12 mouse cellular contexts compared by ENCODE assay signal in genomic region chr12:79683350-79683749, GRCm38 (mm10).
DNase-seq lines count a peak whose midpoint lies in the region; ATAC-seq and TF ChIP-seq lines count a peak whose summit lies in the region.
"Had no signal": no experiment of that assay in that cellular context is flagged by ENCODE, and none has a peak within 500 bp of the region (broad histone marks: within the 10 kb centered on the region; RNA-seq: fewer than 3 reads in every experiment).

No protein-coding gene starts in this region.

- H3K4me2 ChIP-seq in hindbrain, embryonic 16.5 days (ENCODE audit: low read length) = no peak overlapping the region

- H3K9me3 ChIP-seq in hindbrain, embryonic 10.5 days = no peaks in the 10 kb centered on the region
- no peaks in the 10 kb centered on the region for H3K9me3 ChIP-seq in hindbrain, embryonic 16.5 days (ENCODE audit: control insufficient read depth, low read length)
- no peaks in the 10 kb centered on the region for H3K9me3 ChIP-seq in limb, embryonic 10.5 days (replicated peaks)

- H3K27ac ChIP-seq in hindbrain, embryonic 10.5 days = no peak overlapping the region
- no peak overlapping the region for H3K27ac ChIP-seq in hindbrain, embryonic 16.5 days (ENCODE audit: low read depth, low read length)
- H3K27ac ChIP-seq in testis, adult 2 months (ENCODE audit: control insufficient read depth, insufficient read depth, low read depth, low read length) = 0 out of 2 replicates have a peak overlapping the region, but pooled peaks have one; percentile 21
- peak overlapping the region; percentile 71 for H3K27ac ChIP-seq in limb, embryonic 10.5 days

- no peak overlapping the region for H3K4me3 ChIP-seq in hindbrain, embryonic 10.5 days
- no peak overlapping the region for H3K4me3 ChIP-seq in hindbrain, embryonic 16.5 days (ENCODE audit: low read length)
- H3K4me3 ChIP-seq in testis, adult 2 months (ENCODE audit: control insufficient read depth, low read depth, low read length) = no peak overlapping the region
- H3K4me3 ChIP-seq in limb, embryonic 10.5 days = no peak overlapping the region

- TF ChIP-seq POLR2A in testis, adult 2 months (IDR thresholded peaks at IDR 0.05; ENCODE audit: control insufficient read depth, low read depth, low read length) = no peak

- DNase-seq in hindbrain, embryonic 10.5 days (ENCODE audit: low spot score) = peak; percentile 50
- DNase-seq in testis, postnatal 14 days (ENCODE audit: low spot score) = no peak
- DNase-seq in limb, embryonic 10.5 days (ENCODE audit: low spot score) = peak; percentile 62
- DNase-seq in spleen, adult 18-20 months = no peak
- DNase-seq in left cerebral cortex, adult 18-20 months (ENCODE audit: low spot score in 2 of 2) = no peak
- no peak for DNase-seq in T-cell, adult 2 months (ENCODE audit: low spot score)
- DNase-seq: cerebellum, postnatal 25 days; kidney, postnatal 25 days had no signal

- no peak overlapping the region for H3K9ac ChIP-seq in hindbrain, embryonic 16.5 days (ENCODE audit: low read depth, low read length)

- WGBS in hindbrain, embryonic 10.5 days = 49% methylated on average over 3 of the region's 3 CpGs
- 64% methylated on average over 3 of the region's 3 CpGs for WGBS in hindbrain, embryonic 16.5 days
- WGBS in limb, embryonic 10.5 days = 6% methylated on average over 3 of the region's 3 CpGs

- no peaks in the 10 kb centered on the region for H3K36me3 ChIP-seq in hindbrain, embryonic 10.5 days
- no peaks in the 10 kb centered on the region for H3K36me3 ChIP-seq in hindbrain, embryonic 16.5 days (ENCODE audit: control insufficient read depth, insufficient read depth, low read length)
- H3K36me3 ChIP-seq in testis, adult 2 months (ENCODE audit: control insufficient read depth, insufficient read depth, low read length) = no peaks in the 10 kb centered on the region
- H3K36me3 ChIP-seq in limb, embryonic 10.5 days = no peaks in the 10 kb centered on the region

- H3K27me3 ChIP-seq in hindbrain, embryonic 10.5 days (ENCODE audit: insufficient read depth, poor library complexity, severe bottlenecking) = no peaks in the 10 kb centered on the region
- H3K27me3 ChIP-seq in hindbrain, embryonic 16.5 days (replicated peaks; ENCODE audit: control insufficient read depth, insufficient read depth, low read length) = no peaks in the 10 kb centered on the region
- no peaks in the 10 kb centered on the region for H3K27me3 ChIP-seq in testis, adult 2 months (ENCODE audit: control insufficient read depth, insufficient read depth, low read length)
- no peaks in the 10 kb centered on the region for H3K27me3 ChIP-seq in limb, embryonic 10.5 days (ENCODE audit: low read depth, poor library complexity, severe bottlenecking)

- no peak for ATAC-seq in hindbrain, embryonic 16.5 days
- ATAC-seq: forebrain, embryonic 16.5 days; midbrain, embryonic 16.5 days had no signal

- H3K4me1 ChIP-seq in hindbrain, embryonic 10.5 days (replicated peaks) = peaks cover 63% of the 10 kb centered on the region
- no peaks in the 10 kb centered on the region for H3K4me1 ChIP-seq in hindbrain, embryonic 16.5 days (ENCODE audit: control insufficient read depth, insufficient read depth, low read depth, low read length)
- H3K4me1 ChIP-seq in testis, adult 2 months (ENCODE audit: control insufficient read depth, insufficient read depth, low read length) = 0 out of 2 replicates have a peak, but pooled peaks cover 2% of the 10 kb centered on the region
- H3K4me1 ChIP-seq in limb, embryonic 10.5 days = peaks cover 75% of the 10 kb centered on the region

- TF ChIP-seq CTCF in testis, adult 2 months (IDR thresholded peaks at IDR 0.05; ENCODE audit: control insufficient read depth, insufficient read depth, insufficient replicate concordance, low read depth, low read length) = no peak

Comparison
In these comparisons a context has a peak if more than half of its experiments do, and no peak if none do; other contexts are left out.
1. DNase-seq: peak in hindbrain, embryonic 10.5 days (single experiment) and limb, embryonic 10.5 days (single experiment); none in testis, postnatal 14 days (single experiment), spleen, adult 18-20 months (0 of 2), left cerebral cortex, adult 18-20 months (0 of 2) and T-cell, adult 2 months (single experiment).
2. H3K27ac ChIP-seq: peak in testis, adult 2 months (single experiment) and limb, embryonic 10.5 days (single experiment); none in hindbrain, embryonic 10.5 days (single experiment) and hindbrain, embryonic 16.5 days (single experiment).